Mouse (Mus musculus) yolk sac, embryonic 10.5 days (tissue): ENCODE data around the gene Psma5.
"Not testable (repeated sequence)": the region's sequence is repeated elsewhere in the genome, so short reads cannot be mapped to it uniquely, and the experiment has no call there.

ENCODE experiments used
- DNase-seq: peaks from one replicate; pipeline ENCODE4 v3.0.0-alpha.2; 2017; ENCODE audit warnings: low spot score

Gene Psma5

GRCm38 (mm10) chr3:108256719-108257637 is at the start of gene Psma5:
TSS of gene Psma5 (plus strand) at chr3:108256926.
- peak; percentile 97 for DNase-seq

GRCm38 (mm10) chr3:108209001-108209400 is 47.7 kb upstream of the Psma5 start:
- no peak for DNase-seq

GRCm38 (mm10) chr3:108209536-108209935 is 47.2 kb upstream of the Psma5 start:
- no peak for DNase-seq

GRCm38 (mm10) chr3:108209946-108210770 is 46.6 kb upstream of the Psma5 start:
- peak; percentile 96 for DNase-seq

GRCm38 (mm10) chr3:108210771-108211139 is 46.0 kb upstream of the Psma5 start, which contains the start of gene Atxn7l2:
TSS of gene Atxn7l2 (minus strand) at chr3:108210934.
- no peak for DNase-seq

- no peak for DNase-seq
Observed at GRCm38 (mm10) chr3:108211845-108212244, 44.9 kb upstream of the Psma5 start.

- no peak for DNase-seq
Observed at GRCm38 (mm10) chr3:108212406-108212805, 44.3 kb upstream of the Psma5 start.

GRCm38 (mm10) chr3:108214734-108215133 is 42.0 kb upstream of the Psma5 start:
- no peak for DNase-seq

- no peak for DNase-seq
Observed at GRCm38 (mm10) chr3:108220661-108221060, 36.1 kb upstream of the Psma5 start.

- peak; percentile 37 for DNase-seq
Observed at GRCm38 (mm10) chr3:108225711-108226557, 30.8 kb upstream of the Psma5 start.

GRCm38 (mm10) chr3:108226558-108227350 is 30.0 kb upstream of the Psma5 start, which contains the start of gene Sypl2:
TSS of gene Sypl2 (minus strand) at chr3:108226648.
- peak; percentile 58 for DNase-seq

- DNase-seq = no peak
Observed at GRCm38 (mm10) chr3:108227521-108227920, 29.2 kb upstream of the Psma5 start.

GRCm38 (mm10) chr3:108231646-108232045 is 25.1 kb upstream of the Psma5 start:
- no peak for DNase-seq

GRCm38 (mm10) chr3:108237474-108238102 is 19.1 kb upstream of the Psma5 start:
- not testable (repeated sequence) for DNase-seq

GRCm38 (mm10) chr3:108241243-108241839 is 15.4 kb upstream of the Psma5 start:
- DNase-seq = no peak

GRCm38 (mm10) chr3:108246857-108247256 is 9.9 kb upstream of the Psma5 start:
- DNase-seq = no peak

- DNase-seq = no peak
Observed at GRCm38 (mm10) chr3:108257831-108258500, 1.2 kb downstream of the Psma5 start.

- no peak for DNase-seq
Observed at GRCm38 (mm10) chr3:108259319-108259718, 2.6 kb downstream of the Psma5 start.

GRCm38 (mm10) chr3:108279495-108279894 is 22.8 kb downstream of the Psma5 start:
- DNase-seq = not testable (repeated sequence)
